Mouse (Mus musculus): Measurements from ENCODE around the gene Zfp84.

GRCm38 (mm10) chr7:29776568-29776967, 8.2 kb downstream of the Zfp84 start:
- TF ChIP-seq CTCF (IDR thresholded peaks at IDR 0.05; ENCODE audit: low read depth) (no peak), EP300 (IDR thresholded peaks at IDR 0.05; ENCODE audit: low read depth) (no peak)

All from heart, postnatal 0 days (tissue).